Mouse (Mus musculus): ENCODE results near the gene Aig1. TPM values are rescaled to one million over a fixed set of nuclear protein-coding genes. Genes with fewer than 3 reads are reported as not detected.

Gene Aig1
- polyA plus RNA-seq, 1 experiment = 12.0 TPM

DNA sequence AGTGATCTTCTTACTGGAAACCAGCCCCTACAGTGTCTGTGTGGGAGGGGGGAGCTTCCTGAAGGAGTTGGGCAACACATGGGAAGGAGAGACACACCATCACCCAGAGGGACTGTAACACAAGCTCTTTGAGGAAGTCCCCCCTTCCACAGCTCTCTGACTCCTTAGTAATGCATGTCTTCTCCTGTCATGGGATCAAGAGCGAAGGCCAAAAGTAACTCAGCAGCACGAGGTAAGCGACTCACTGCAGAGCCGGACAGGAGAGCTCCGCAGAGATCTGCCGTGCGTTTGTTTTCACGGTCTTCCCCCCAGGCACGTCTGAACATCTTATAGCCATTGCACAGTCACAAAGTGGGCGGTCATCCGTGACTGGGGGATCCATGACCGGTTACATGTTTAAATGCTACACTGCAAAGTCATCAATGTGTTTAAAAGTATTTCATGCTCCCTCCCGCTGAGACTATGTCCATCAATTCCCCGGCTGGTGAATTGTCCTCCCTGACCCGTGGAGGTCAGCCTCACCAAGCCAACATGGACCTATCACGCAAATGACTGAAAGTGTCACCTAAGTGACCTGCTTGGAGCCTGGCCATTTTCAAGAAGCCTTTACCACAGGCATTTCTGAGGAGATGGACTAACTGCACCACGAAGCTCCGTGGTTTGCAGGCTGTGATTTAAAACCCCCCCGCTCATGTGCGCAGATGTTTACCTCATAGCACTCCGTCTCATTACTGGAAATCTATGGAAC is 30.9 kb downstream of the Aig1 start:
- H3K4me3 ChIP-seq (ENCODE audit: low read depth, low read length) = no peak overlapping the region

DNA sequence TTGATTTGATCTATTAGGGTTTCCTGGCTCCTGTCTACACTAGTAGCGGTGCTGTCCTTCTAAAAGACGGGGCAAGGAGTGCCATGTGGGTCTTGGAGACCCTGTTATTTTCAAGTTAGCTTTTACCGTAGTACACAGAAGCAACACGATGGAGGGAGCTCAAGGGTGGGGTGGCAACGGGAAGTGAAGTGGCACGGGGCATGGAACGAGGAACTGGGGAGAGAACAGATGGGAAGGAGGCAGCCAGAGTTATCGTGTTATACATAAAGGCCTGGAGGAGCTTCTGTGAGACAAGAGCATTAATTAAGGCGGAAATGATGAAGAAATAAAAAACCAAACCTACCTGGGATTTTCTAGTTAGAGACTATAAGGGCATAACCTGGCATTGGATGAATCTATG is 31.8 kb downstream of the Aig1 start:
- Histone ChIP-seq H3K36me3 (ENCODE audit: control insufficient read depth, insufficient read depth, low read length, poor library complexity, severe bottlenecking) (no peaks in the 10 kb centered on the region), H3K4me3 (ENCODE audit: low read depth, low read length) (no peak overlapping the region), H3K27ac (ENCODE audit: insufficient read depth, low read length) (no peak overlapping the region), H3K27me3 (ENCODE audit: control insufficient read depth, insufficient read depth, low read length, poor library complexity, severe bottlenecking) (no peaks in the 10 kb centered on the region), H3K9ac (ENCODE audit: low read depth, poor library complexity, severe bottlenecking) (no peak overlapping the region), H3K4me1 (ENCODE audit: control insufficient read depth, insufficient read depth, low read length) (no peaks in the 10 kb centered on the region), H3K9me3 (replicated peaks; ENCODE audit: control insufficient read depth, insufficient read depth, low read length, poor library complexity, severe bottlenecking) (no peaks in the 10 kb centered on the region)
- no peak for TF ChIP-seq CTCF (IDR thresholded peaks at IDR 0.05; ENCODE audit: low read depth, low read length)

More for the DNA sequence above, 30.9 kb downstream of the Aig1 start:
- Histone ChIP-seq H3K9me3 (replicated peaks; ENCODE audit: control insufficient read depth, insufficient read depth, low read length, poor library complexity, severe bottlenecking) (no peaks in the 10 kb centered on the region), H3K27me3 (ENCODE audit: control insufficient read depth, insufficient read depth, low read length, poor library complexity, severe bottlenecking) (no peaks in the 10 kb centered on the region), H3K27ac (ENCODE audit: insufficient read depth, low read length) (no peak overlapping the region), H3K9ac (ENCODE audit: low read depth, poor library complexity, severe bottlenecking) (no peak overlapping the region), H3K4me1 (ENCODE audit: control insufficient read depth, insufficient read depth, low read length) (no peaks in the 10 kb centered on the region), H3K36me3 (ENCODE audit: control insufficient read depth, insufficient read depth, low read length, poor library complexity, severe bottlenecking) (no peaks in the 10 kb centered on the region)
- no peak for TF ChIP-seq CTCF (IDR thresholded peaks at IDR 0.05; ENCODE audit: low read depth, low read length)
- no peak for TF ChIP-seq EP300 (IDR thresholded peaks at IDR 0.05; ENCODE audit: insufficient read depth, low read depth, low read length)
- TF ChIP-seq POLR2A (IDR thresholded peaks at IDR 0.05; ENCODE audit: insufficient read depth, low read length) = no peak

DNA sequence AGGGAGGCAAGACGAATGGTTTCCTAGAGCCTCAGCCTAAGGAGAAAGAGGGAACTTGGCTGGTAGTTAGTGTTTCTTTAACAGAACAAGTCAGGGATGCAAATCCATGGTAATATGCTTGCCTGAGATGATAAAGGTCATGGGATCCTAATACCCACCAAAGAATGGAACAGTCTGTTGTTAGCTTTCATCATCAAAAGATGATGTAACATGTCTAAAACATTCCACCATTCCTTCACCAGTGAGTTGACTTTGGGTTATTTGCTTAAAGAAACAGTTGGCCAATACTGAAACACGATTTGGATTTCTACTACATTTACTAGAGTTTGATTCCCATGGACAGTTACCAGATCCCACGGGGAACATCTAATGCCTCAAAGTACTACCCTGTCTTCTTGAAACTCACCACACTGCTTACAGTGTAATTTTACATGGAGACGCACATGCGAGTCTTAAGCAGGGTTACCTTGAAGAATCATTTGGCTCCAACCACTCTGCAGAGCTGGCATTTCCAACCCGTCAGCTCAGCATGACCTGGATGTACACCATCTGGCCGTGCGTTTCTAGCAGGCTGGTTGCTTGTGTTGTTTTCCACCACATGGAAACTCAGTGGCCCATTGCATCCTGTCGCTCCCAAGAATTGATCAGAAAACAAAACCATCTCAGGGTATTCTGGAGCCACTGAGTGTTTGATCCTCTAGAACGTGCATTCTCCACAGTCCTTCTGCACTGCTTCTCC is 32.9 kb downstream of the Aig1 start:
- Histone ChIP-seq H3K9ac (ENCODE audit: low read depth, poor library complexity, severe bottlenecking) (no peak overlapping the region), H3K9me3 (replicated peaks; ENCODE audit: control insufficient read depth, insufficient read depth, low read length, poor library complexity, severe bottlenecking) (no peaks in the 10 kb centered on the region), H3K4me1 (ENCODE audit: control insufficient read depth, insufficient read depth, low read length) (no peaks in the 10 kb centered on the region), H3K4me3 (ENCODE audit: low read depth, low read length) (no peak overlapping the region), H3K27me3 (ENCODE audit: control insufficient read depth, insufficient read depth, low read length, poor library complexity, severe bottlenecking) (no peaks in the 10 kb centered on the region), H3K27ac (ENCODE audit: insufficient read depth, low read length) (no peak overlapping the region), H3K36me3 (ENCODE audit: control insufficient read depth, insufficient read depth, low read length, poor library complexity, severe bottlenecking) (no peaks in the 10 kb centered on the region)
- TF ChIP-seq POLR2A (IDR thresholded peaks at IDR 0.05; ENCODE audit: insufficient read depth, low read length) = no peak
- no peak for TF ChIP-seq EP300 (IDR thresholded peaks at IDR 0.05; ENCODE audit: insufficient read depth, low read depth, low read length)
- no peak for TF ChIP-seq CTCF (IDR thresholded peaks at IDR 0.05; ENCODE audit: low read depth, low read length)

DNA sequence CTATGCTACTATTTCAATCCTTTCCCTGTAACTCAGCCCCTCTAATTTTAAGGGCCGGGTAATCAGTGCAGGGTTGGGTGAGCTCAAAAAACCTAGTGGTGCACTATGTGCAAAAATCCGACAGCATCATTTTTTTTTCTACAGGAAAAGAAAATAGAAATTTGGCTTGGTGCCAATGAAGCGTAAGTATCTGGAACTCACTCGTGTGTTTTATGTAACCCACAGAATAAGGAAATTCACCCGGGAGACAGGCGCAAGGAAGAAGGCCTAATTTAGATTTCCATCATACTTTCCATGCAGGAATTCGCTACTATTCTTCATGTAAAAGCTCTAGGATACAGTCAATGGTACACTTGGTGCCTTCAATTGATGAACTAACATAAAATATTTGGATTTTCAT is 34.7 kb downstream of the Aig1 start:
- Histone ChIP-seq H3K4me3 (ENCODE audit: low read depth, low read length) (no peak overlapping the region), H3K36me3 (ENCODE audit: control insufficient read depth, insufficient read depth, low read length, poor library complexity, severe bottlenecking) (no peaks in the 10 kb centered on the region), H3K27ac (ENCODE audit: insufficient read depth, low read length) (no peak overlapping the region), H3K4me1 (ENCODE audit: control insufficient read depth, insufficient read depth, low read length) (no peaks in the 10 kb centered on the region), H3K9ac (ENCODE audit: low read depth, poor library complexity, severe bottlenecking) (no peak overlapping the region), H3K27me3 (ENCODE audit: control insufficient read depth, insufficient read depth, low read length, poor library complexity, severe bottlenecking) (no peaks in the 10 kb centered on the region), H3K9me3 (replicated peaks; ENCODE audit: control insufficient read depth, insufficient read depth, low read length, poor library complexity, severe bottlenecking) (no peaks in the 10 kb centered on the region)
- no peak for TF ChIP-seq CTCF (IDR thresholded peaks at IDR 0.05; ENCODE audit: low read depth, low read length)
- TF ChIP-seq POLR2A (IDR thresholded peaks at IDR 0.05; ENCODE audit: insufficient read depth, low read length) = no peak
- no peak for TF ChIP-seq EP300 (IDR thresholded peaks at IDR 0.05; ENCODE audit: insufficient read depth, low read depth, low read length)

DNA sequence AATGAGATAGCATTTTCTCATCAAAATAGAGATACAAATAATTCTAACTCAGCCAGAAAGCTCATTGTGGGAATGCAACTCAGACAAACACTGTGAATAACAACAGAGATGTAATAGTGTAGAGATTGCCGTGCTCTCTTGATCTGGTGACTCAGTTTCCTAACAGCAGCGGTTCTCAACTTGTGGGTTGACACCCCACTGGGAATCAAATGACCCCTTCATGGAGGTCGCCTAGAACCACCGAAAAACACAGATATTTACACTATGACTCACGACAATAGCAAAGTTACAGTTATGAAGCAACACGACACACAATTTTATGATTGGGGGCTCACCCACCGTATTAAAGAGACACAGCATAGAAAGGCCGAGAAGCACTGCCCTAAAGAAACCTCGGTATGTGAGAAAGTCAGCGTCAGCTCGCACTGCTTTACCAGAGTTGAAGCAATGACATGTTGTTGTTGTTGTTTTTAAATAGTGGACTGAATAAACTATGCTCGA is 35.7 kb downstream of the Aig1 start:
- H3K4me1 ChIP-seq (ENCODE audit: control insufficient read depth, insufficient read depth, low read length) = no peaks in the 10 kb centered on the region
- no peaks in the 10 kb centered on the region for H3K27me3 ChIP-seq (ENCODE audit: control insufficient read depth, insufficient read depth, low read length, poor library complexity, severe bottlenecking)
- no peak overlapping the region for H3K27ac ChIP-seq (ENCODE audit: insufficient read depth, low read length)
- H3K9ac ChIP-seq (ENCODE audit: low read depth, poor library complexity, severe bottlenecking) = no peak overlapping the region
- no peaks in the 10 kb centered on the region for H3K36me3 ChIP-seq (ENCODE audit: control insufficient read depth, insufficient read depth, low read length, poor library complexity, severe bottlenecking)
- no peaks in the 10 kb centered on the region for H3K9me3 ChIP-seq (replicated peaks; ENCODE audit: control insufficient read depth, insufficient read depth, low read length, poor library complexity, severe bottlenecking)
- H3K4me3 ChIP-seq (ENCODE audit: low read depth, low read length) = no peak overlapping the region
- no peak for TF ChIP-seq CTCF (IDR thresholded peaks at IDR 0.05; ENCODE audit: low read depth, low read length)
- TF ChIP-seq POLR2A (IDR thresholded peaks at IDR 0.05; ENCODE audit: insufficient read depth, low read length) = no peak
- TF ChIP-seq EP300 (IDR thresholded peaks at IDR 0.05; ENCODE audit: insufficient read depth, low read depth, low read length) = no peak

DNA sequence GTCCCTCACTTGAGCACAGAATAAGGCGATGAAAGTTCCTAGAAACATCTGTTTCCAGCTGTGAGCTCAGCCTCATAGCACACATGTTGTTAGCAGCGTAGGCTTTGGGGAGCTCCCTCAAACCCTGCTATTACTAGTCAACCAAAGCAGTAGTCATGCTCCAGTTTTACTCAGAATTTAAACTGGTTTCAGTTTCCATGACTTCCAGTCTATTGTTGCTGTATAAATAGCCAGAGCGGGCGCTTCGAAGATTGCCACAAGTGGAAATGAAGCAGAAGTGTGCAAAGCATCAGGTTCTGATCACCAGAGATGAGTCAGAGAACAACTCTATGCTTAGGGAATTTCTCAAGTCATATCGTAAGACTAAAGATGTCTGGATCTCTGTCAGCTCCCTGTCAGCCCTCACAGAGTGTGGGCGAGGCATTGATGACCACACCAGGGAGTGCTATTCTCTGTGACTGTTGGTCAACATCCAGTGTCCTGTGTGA is 36.2 kb downstream of the Aig1 start:
- Histone ChIP-seq H3K27ac (ENCODE audit: insufficient read depth, low read length) (no peak overlapping the region), H3K9ac (ENCODE audit: low read depth, poor library complexity, severe bottlenecking) (no peak overlapping the region), H3K36me3 (ENCODE audit: control insufficient read depth, insufficient read depth, low read length, poor library complexity, severe bottlenecking) (no peaks in the 10 kb centered on the region), H3K27me3 (ENCODE audit: control insufficient read depth, insufficient read depth, low read length, poor library complexity, severe bottlenecking) (no peaks in the 10 kb centered on the region), H3K4me3 (ENCODE audit: low read depth, low read length) (no peak overlapping the region), H3K4me1 (ENCODE audit: control insufficient read depth, insufficient read depth, low read length) (no peaks in the 10 kb centered on the region), H3K9me3 (replicated peaks; ENCODE audit: control insufficient read depth, insufficient read depth, low read length, poor library complexity, severe bottlenecking) (no peaks in the 10 kb centered on the region)
- TF ChIP-seq EP300 (IDR thresholded peaks at IDR 0.05; ENCODE audit: insufficient read depth, low read depth, low read length) = no peak
- TF ChIP-seq POLR2A (IDR thresholded peaks at IDR 0.05; ENCODE audit: insufficient read depth, low read length) = no peak
- no peak for TF ChIP-seq CTCF (IDR thresholded peaks at IDR 0.05; ENCODE audit: low read depth, low read length)
